Mouse (Mus musculus): ENCODE measurements around the gene Rab14. TPM values are rescaled to one million over a fixed set of nuclear protein-coding genes. Genes with fewer than 3 reads are reported as not detected.

The Rab14 gene
- polyA plus RNA-seq, 1 experiment, result 84.2 TPM

GRCm38 (mm10) chr2:35132662-35133055 lies 68.3 kb downstream of the Rab14 start:
- Histone ChIP-seq H3K27me3 (ENCODE audit: control insufficient read depth, insufficient read depth, low read length) (no peaks in the 10 kb centered on the region), H3K4me3 (ENCODE audit: control insufficient read depth, insufficient read depth, low read length) (peak overlapping the region; percentile 59), H3K27ac (ENCODE audit: control insufficient read depth, insufficient read depth, low read length) (peak overlapping the region; percentile 91), H3K4me1 (replicated peaks; ENCODE audit: control insufficient read depth, insufficient read depth, low read length) (peaks cover 2% of the 10 kb centered on the region; the same call in 1 of the 2 replicates), H3K36me3 (ENCODE audit: control insufficient read depth, insufficient read depth, low read length) (peaks cover 41% of the 10 kb centered on the region)
- TF ChIP-seq CTCF (IDR thresholded peaks at IDR 0.05; ENCODE audit: borderline replicate concordance, control insufficient read depth, extremely low read depth, insufficient read depth, low read length, poor library complexity) (no peak), POLR2A (IDR thresholded peaks at IDR 0.05; ENCODE audit: control insufficient read depth, extremely low read depth, insufficient read depth, low read length, poor library complexity) (no peak)
- WGBS, result 4% methylated on average over 5 of the region's 5 CpGs
- no peak for DNase-seq

GRCm38 (mm10) chr2:35131991-35132661 lies 68.8 kb downstream of the Rab14 start:
- DNase-seq, result peak; percentile 96
- Histone ChIP-seq H3K36me3 (ENCODE audit: control insufficient read depth, insufficient read depth, low read length) (peaks cover 40% of the 10 kb centered on the region), H3K27me3 (ENCODE audit: control insufficient read depth, insufficient read depth, low read length) (no peaks in the 10 kb centered on the region), H3K27ac (ENCODE audit: control insufficient read depth, insufficient read depth, low read length) (peak overlapping the region; percentile 91), H3K4me1 (replicated peaks; ENCODE audit: control insufficient read depth, insufficient read depth, low read length) (peaks cover 2% of the 10 kb centered on the region; the same call in 1 of the 2 replicates), H3K4me3 (ENCODE audit: control insufficient read depth, insufficient read depth, low read length) (peak overlapping the region; percentile 59)
- 0% methylated on average over 21 of the region's 21 CpGs for WGBS
- 0 out of 2 replicates have a peak, but pooled peaks have one; percentile 27 for TF ChIP-seq POLR2A (IDR thresholded peaks at IDR 0.05; ENCODE audit: control insufficient read depth, extremely low read depth, insufficient read depth, low read length, poor library complexity)
- TF ChIP-seq CTCF (IDR thresholded peaks at IDR 0.05; ENCODE audit: borderline replicate concordance, control insufficient read depth, extremely low read depth, insufficient read depth, low read length, poor library complexity), result no peak

- no peak overlapping the region for H3K4me3 ChIP-seq (ENCODE audit: control insufficient read depth, insufficient read depth, low read length)
- no peak for TF ChIP-seq CTCF (IDR thresholded peaks at IDR 0.05; ENCODE audit: borderline replicate concordance, control insufficient read depth, extremely low read depth, insufficient read depth, low read length, poor library complexity)
- no peak for TF ChIP-seq POLR2A (IDR thresholded peaks at IDR 0.05; ENCODE audit: control insufficient read depth, extremely low read depth, insufficient read depth, low read length, poor library complexity)
- H3K27ac ChIP-seq (ENCODE audit: control insufficient read depth, insufficient read depth, low read length), result no peak overlapping the region
- DNase-seq, result no peak
- H3K27me3 ChIP-seq (ENCODE audit: control insufficient read depth, insufficient read depth, low read length), result no peaks in the 10 kb centered on the region
- H3K36me3 ChIP-seq (ENCODE audit: control insufficient read depth, insufficient read depth, low read length), result peaks cover 37% of the 10 kb centered on the region
- H3K4me1 ChIP-seq (replicated peaks; ENCODE audit: control insufficient read depth, insufficient read depth, low read length), result peaks cover 2% of the 10 kb centered on the region; the same call in 1 of the 2 replicates
Observed at GRCm38 (mm10) chr2:35131491-35131890, 69.4 kb downstream of the Rab14 start.

Other genes with a start within 250 kb of the Rab14 start
- gene Traf1, start 239.3 kb downstream of the Rab14 start, polyA plus RNA-seq (2012; rRNA removed), result 76.7 and 80.4 TPM in 2 replicates
- gene Hc, start 139.7 kb downstream of the Rab14 start, polyA plus RNA-seq (2012; rRNA removed), result 0.15 and 0.26 TPM in 2 replicates
- gene AI182371, start 99.6 kb downstream of the Rab14 start, polyA plus RNA-seq (2012; rRNA removed), result 0.39 and 0.62 TPM in 2 replicates
- 37.5 and 45.2 TPM in 2 replicates for gene Cntrl, start 91.6 kb downstream of the Rab14 start, polyA plus RNA-seq (2012; rRNA removed)
- gene Gsn, start 55.3 kb upstream of the Rab14 start, polyA plus RNA-seq (2012; rRNA removed), result 393 and 535 TPM in 2 replicates
- gene Stom, start 135.9 kb upstream of the Rab14 start, polyA plus RNA-seq (2012; rRNA removed), result 18.8 and 19.4 TPM in 2 replicates
- gene 4930568D16Rik, start 166.6 kb upstream of the Rab14 start, polyA plus RNA-seq (2012; rRNA removed), result not detected in 2 replicates
- gene 4930402F06Rik, start 196.1 kb upstream of the Rab14 start, polyA plus RNA-seq (2012; rRNA removed), result not detected in 2 replicates

Measured in thymus, adult 2 months (tissue).